Mouse (Mus musculus) hindbrain, embryonic 13.5 days (tissue): ENCODE results near the gene Etv5. TPM values are rescaled to one million over a fixed set of nuclear protein-coding genes. Genes with fewer than 3 reads are reported as not detected.
A peak's percentile ranks its signal among the peaks of the same experiment; 100 is the strongest.

Source experiments
- ATAC-seq: fragments of 200-750 bp; cut with Nextera tagmentation; 2 replicates; pipeline ENCODE4 v1.8.0; 2017; ENCODE audit warnings: moderate TSS enrichment; ENCODE audit not compliant: low FRiP score
- H3K27ac ChIP-seq: fragments of 300-500 bp; sonication (generic); 2 replicates; pipeline ENCODE4 v1.5.1; 2015; ENCODE audit warnings: inconsistent platforms, mild to moderate bottlenecking, moderate library complexity
- H3K27me3 ChIP-seq: fragments of 300-500 bp; sonication (generic); 2 replicates; pipeline ENCODE4 v1.6.1; 2015; ENCODE audit warnings: mild to moderate bottlenecking, inconsistent platforms
- H3K36me3 ChIP-seq: fragments of 300-500 bp; sonication (generic); 2 replicates; pipeline ENCODE4 v1.6.1; 2015; ENCODE audit warnings: mild to moderate bottlenecking, inconsistent platforms
- H3K4me1 ChIP-seq: fragments of 300-500 bp; sonication (generic); replicated peaks from 2 replicates; pipeline ENCODE4 v1.6.1; 2015; ENCODE audit warnings: inconsistent platforms
- H3K4me2 ChIP-seq: fragments of 300-500 bp; sonication (generic); 2 replicates; pipeline ENCODE4 v1.6.1; 2015; ENCODE audit warnings: inconsistent platforms, mild to moderate bottlenecking, moderate library complexity
- H3K4me3 ChIP-seq: fragments of 300-500 bp; sonication (generic); 2 replicates; pipeline ENCODE4 v1.5.1; 2015; ENCODE audit warnings: mild to moderate bottlenecking, inconsistent platforms
- H3K9ac ChIP-seq: fragments of 300-500 bp; sonication (generic); 2 replicates; pipeline ENCODE4 v1.6.1; 2015; ENCODE audit warnings: mild to moderate bottlenecking, inconsistent platforms
- H3K9me3 ChIP-seq: fragments of 300-500 bp; sonication (generic); 2 replicates; pipeline ENCODE4 v1.6.1; 2016; ENCODE audit warnings: inconsistent platforms
- WGBS: fragments of 180-500 bp; shearing (Covaris S2); methylation state at CpG from one replicate; pipeline ENCODE4 v1.1.7; 2015; 5-methylcytosine and 5-hydroxymethylcytosine counted together
- polyA plus RNA-seq: library from polyadenylated mRNA; unstranded; fragments of >200 nt; fragmentation: Nextera tagmentation; extraction: Ambion mirVana; gene quantifications from 2 replicates; pipeline ENCODE4 v1.2.1, GENCODE M21; 2015

Gene Etv5
- polyA plus RNA-seq, 1 experiment from 2014 or later: 18.9 TPM

- no peaks in the 10 kb centered on the region for H3K9me3 ChIP-seq
- no peak overlapping the region for H3K9ac ChIP-seq
- WGBS: 23% methylated on average over 7 of the region's 7 CpGs
- peaks cover 52% of the 10 kb centered on the region for H3K27me3 ChIP-seq
- no peak overlapping the region for H3K4me3 ChIP-seq
- no peaks in the 10 kb centered on the region for H3K36me3 ChIP-seq
- no peak for ATAC-seq
- H3K4me1 ChIP-seq: peaks cover 31% of the 10 kb centered on the region
- no peak overlapping the region for H3K27ac ChIP-seq
- no peak overlapping the region for H3K4me2 ChIP-seq
These were observed 2.7 kb upstream of the Etv5 start for GRCm38 (mm10) chr16:22442202-22442601.

GRCm38 (mm10) chr16:22441317-22441716, 1.8 kb upstream of the Etv5 start:
- Histone ChIP-seq H3K9me3 (no peaks in the 10 kb centered on the region), H3K4me2 (no peak overlapping the region), H3K4me3 (no peak overlapping the region), H3K27ac (no peak overlapping the region), H3K4me1 (peaks cover 31% of the 10 kb centered on the region), H3K27me3 (peaks cover 61% of the 10 kb centered on the region), H3K9ac (no peak overlapping the region), H3K36me3 (no peaks in the 10 kb centered on the region)
- 80% methylated on average over 4 of the region's 4 CpGs for WGBS
- no peak for ATAC-seq

DNA sequence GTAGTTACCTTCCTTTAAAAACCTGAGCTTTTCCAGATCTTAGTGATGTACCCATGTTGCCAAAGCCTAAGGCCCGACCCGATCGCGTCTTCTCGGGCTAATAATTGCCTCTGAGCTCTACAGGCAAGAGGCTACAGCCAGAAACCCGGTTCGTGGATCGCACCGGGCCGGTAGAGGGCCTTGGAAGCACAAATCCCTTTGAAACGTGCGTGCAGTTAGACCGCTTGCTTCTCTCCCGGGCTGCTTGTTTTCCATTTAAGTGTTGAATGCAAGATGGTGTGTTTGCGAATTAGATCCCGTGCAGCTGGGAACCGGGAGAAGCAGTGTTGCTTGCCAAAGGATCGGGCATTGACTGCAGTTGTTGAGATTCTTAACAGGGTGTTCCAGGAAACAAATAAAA, 750 bp upstream of the Etv5 start:
- H3K36me3 ChIP-seq: no peaks in the 10 kb centered on the region
- no peaks in the 10 kb centered on the region for H3K9me3 ChIP-seq
- H3K4me1 ChIP-seq: peaks cover 31% of the 10 kb centered on the region
- peak overlapping the region; percentile 75 for H3K4me3 ChIP-seq
- H3K27me3 ChIP-seq: peaks cover 71% of the 10 kb centered on the region
- WGBS: under 1% methylated on average over 18 of the region's 18 CpGs
- peak overlapping the region; percentile 49; the same call in 1 of the 2 replicates for H3K27ac ChIP-seq
- no peak for ATAC-seq
- H3K4me2 ChIP-seq: peak overlapping the region; percentile 100
- H3K9ac ChIP-seq: peak overlapping the region; percentile 51; the same call in 1 of the 2 replicates

- Histone ChIP-seq H3K4me1 (peaks cover 42% of the 10 kb centered on the region), H3K27me3 (peaks cover 78% of the 10 kb centered on the region), H3K36me3 (no peaks in the 10 kb centered on the region), H3K4me2 (peak overlapping the region; percentile 100), H3K4me3 (peak overlapping the region; percentile 75), H3K9ac (peak overlapping the region; percentile 82), H3K9me3 (no peaks in the 10 kb centered on the region), H3K27ac (peak overlapping the region; percentile 74)
- ATAC-seq: peak; percentile 50
- 0% methylated on average over 59 of the region's 59 CpGs for WGBS
These were observed 812 bp downstream of the Etv5 start for GRCm38 (mm10) chr16:22438441-22439373.

- no peaks in the 10 kb centered on the region for H3K36me3 ChIP-seq
- no peak for ATAC-seq
- no peak overlapping the region for H3K27ac ChIP-seq
- no peak overlapping the region for H3K9ac ChIP-seq
- no peaks in the 10 kb centered on the region for H3K9me3 ChIP-seq
- H3K27me3 ChIP-seq: peaks cover 63% of the 10 kb centered on the region
- no peak overlapping the region for H3K4me3 ChIP-seq
- peaks cover 40% of the 10 kb centered on the region for H3K4me1 ChIP-seq
- 41% methylated on average over 6 of the region's 6 CpGs for WGBS
- H3K4me2 ChIP-seq: no peak overlapping the region
These were observed 3.4 kb downstream of the Etv5 start for GRCm38 (mm10) chr16:22436106-22436505.

- peaks cover 45% of the 10 kb centered on the region for H3K4me1 ChIP-seq
- H3K4me2 ChIP-seq: peak overlapping the region; percentile 37; the same call in 1 of the 2 replicates
- ATAC-seq: no peak
- H3K36me3 ChIP-seq: no peaks in the 10 kb centered on the region
- peaks cover 69% of the 10 kb centered on the region for H3K27me3 ChIP-seq
- no peaks in the 10 kb centered on the region for H3K9me3 ChIP-seq
- no peak overlapping the region for H3K4me3 ChIP-seq
- no peak overlapping the region for H3K27ac ChIP-seq
- WGBS: 44% methylated on average over 5 of the region's 5 CpGs
- H3K9ac ChIP-seq: no peak overlapping the region
These were observed 5.0 kb downstream of the Etv5 start for GRCm38 (mm10) chr16:22434530-22434929.

GRCm38 (mm10) chr16:22433944-22434343, 5.6 kb downstream of the Etv5 start:
- no peak overlapping the region for H3K27ac ChIP-seq
- 0 out of 2 replicates have a peak overlapping the region, but pooled peaks have one; percentile 20 for H3K9ac ChIP-seq
- H3K4me2 ChIP-seq: peak overlapping the region; percentile 37; the same call in 1 of the 2 replicates
- 5% methylated on average over 12 of the region's 12 CpGs for WGBS
- H3K4me1 ChIP-seq: peaks cover 47% of the 10 kb centered on the region
- ATAC-seq: no peak
- H3K9me3 ChIP-seq: no peaks in the 10 kb centered on the region
- H3K27me3 ChIP-seq: peaks cover 73% of the 10 kb centered on the region
- no peak overlapping the region for H3K4me3 ChIP-seq
- no peaks in the 10 kb centered on the region for H3K36me3 ChIP-seq

DNA sequence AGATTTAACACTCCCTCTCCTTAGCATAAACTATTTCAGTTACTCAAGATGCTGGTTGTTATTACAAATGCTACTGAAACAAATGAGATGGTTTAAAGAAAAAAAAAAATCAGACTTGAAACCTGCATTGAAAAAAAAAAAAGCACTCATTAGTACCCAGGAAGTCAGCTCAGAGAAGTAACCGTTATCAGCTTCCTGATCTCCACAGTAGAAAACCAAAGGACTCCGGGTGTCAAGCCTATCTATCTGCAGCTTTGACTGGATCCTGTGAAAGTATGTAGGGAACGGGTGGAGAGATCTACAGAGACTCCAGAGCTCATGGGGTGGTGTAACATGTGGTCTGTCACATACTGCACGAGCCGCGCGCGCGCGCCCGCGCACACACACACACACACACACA, 7.7 kb downstream of the Etv5 start:
- Histone ChIP-seq H3K36me3 (no peaks in the 10 kb centered on the region), H3K4me2 (no peak overlapping the region), H3K27me3 (peaks cover 66% of the 10 kb centered on the region), H3K4me3 (no peak overlapping the region), H3K4me1 (peaks cover 50% of the 10 kb centered on the region), H3K27ac (no peak overlapping the region), H3K9ac (no peak overlapping the region), H3K9me3 (no peaks in the 10 kb centered on the region)
- no peak for ATAC-seq
- WGBS: 92% methylated on average over 12 of the region's 12 CpGs

DNA sequence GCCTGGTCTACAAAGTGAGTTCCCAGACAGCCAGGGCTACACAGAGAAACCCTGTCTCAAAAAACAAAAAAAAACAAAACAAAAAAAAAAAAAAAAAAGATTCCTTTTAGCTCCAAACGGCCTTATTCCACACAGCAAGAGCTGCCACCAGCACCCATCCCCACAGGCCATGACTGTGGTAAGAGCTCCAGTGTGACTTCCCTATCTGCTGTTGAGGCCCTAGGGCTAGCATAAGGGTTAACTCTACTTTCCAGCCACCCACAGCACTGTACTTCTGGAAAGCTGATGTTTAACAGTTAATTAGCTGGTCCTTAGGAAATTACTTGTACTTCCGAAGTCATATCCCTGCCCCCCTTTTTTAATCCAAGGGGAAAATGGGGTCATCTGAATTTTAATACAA, 8.2 kb downstream of the Etv5 start:
- H3K9me3 ChIP-seq: no peaks in the 10 kb centered on the region
- 81% methylated on average over 2 of the region's 2 CpGs for WGBS
- no peak overlapping the region for H3K9ac ChIP-seq
- no peak for ATAC-seq
- H3K4me1 ChIP-seq: peaks cover 50% of the 10 kb centered on the region
- H3K27me3 ChIP-seq: peaks cover 64% of the 10 kb centered on the region
- H3K27ac ChIP-seq: no peak overlapping the region
- H3K36me3 ChIP-seq: no peaks in the 10 kb centered on the region
- H3K4me2 ChIP-seq: no peak overlapping the region
- H3K4me3 ChIP-seq: no peak overlapping the region

DNA sequence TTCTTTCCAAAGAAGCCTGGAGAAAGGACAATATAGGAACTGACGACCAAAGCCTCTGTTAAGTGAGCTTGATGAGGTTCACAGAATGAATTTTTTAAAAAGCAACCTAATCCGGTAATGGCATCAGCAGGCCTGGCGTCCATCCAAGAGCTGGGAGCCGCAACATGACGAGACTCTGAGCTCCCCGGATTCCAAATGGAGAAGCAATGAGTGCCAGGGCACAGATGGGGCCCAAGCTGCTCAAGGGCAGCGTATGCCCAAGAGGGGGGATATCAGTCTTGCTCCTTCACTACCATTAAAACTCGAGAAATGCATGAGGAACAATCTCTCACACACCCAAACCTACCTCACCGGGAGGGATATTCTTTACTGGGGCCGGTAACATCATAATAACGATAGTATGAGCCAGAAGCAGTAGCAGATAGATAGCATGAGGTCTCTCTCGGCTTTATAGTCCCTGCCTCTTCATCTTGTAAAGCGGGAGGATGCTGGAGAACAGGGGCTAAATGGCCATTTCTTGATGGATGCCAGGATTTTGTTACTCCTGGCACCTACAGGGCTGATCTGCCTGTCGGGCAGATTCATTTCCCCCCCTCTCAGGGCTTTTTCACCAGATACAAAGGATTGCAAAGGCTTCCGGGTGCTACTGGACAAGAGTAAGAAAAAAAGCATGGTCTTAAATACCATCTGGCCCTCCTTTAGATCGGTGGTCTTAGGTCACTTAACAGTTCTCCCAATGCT, 9.1 kb downstream of the Etv5 start:
- Histone ChIP-seq H3K9ac (no peak overlapping the region), H3K4me2 (peak overlapping the region; percentile 2; the same call in 1 of the 2 replicates), H3K4me1 (peaks cover 50% of the 10 kb centered on the region), H3K27ac (peak overlapping the region; percentile 63), H3K4me3 (no peak overlapping the region), H3K9me3 (no peaks in the 10 kb centered on the region), H3K27me3 (peaks cover 62% of the 10 kb centered on the region), H3K36me3 (no peaks in the 10 kb centered on the region)
- no peak for ATAC-seq
- whole genome bisulfite sequencing: 52% methylated on average over 16 of the region's 16 CpGs

DNA sequence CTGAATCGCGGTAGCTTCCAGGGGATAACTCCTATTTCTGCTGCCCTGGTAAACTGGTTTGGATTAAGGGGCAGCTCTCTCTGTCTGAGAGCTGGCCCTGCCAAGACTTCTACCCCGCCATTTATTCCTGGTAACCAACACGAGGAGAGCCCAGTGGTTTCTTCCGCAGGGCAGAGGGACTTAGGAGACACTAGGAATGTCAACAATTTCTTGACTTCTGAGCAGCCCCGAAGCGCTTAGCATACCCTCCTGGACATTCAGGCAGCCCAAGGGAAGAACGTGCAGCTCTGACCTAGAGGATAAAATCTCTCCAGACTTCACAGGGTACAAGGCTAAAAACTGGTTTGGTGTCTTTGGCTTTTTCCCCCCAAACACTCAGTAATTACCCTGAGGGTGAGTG, 10.1 kb downstream of the Etv5 start:
- ATAC-seq: peak; percentile 9
- H3K36me3 ChIP-seq: no peaks in the 10 kb centered on the region
- H3K9me3 ChIP-seq: no peaks in the 10 kb centered on the region
- H3K4me2 ChIP-seq: peak overlapping the region; percentile 52
- 1% methylated on average over 8 of the region's 8 CpGs for WGBS
- peak overlapping the region; percentile 10; the same call in 1 of the 2 replicates for H3K4me3 ChIP-seq
- H3K27ac ChIP-seq: peak overlapping the region; percentile 63
- H3K9ac ChIP-seq: peak overlapping the region; percentile 6; the same call in 1 of the 2 replicates
- H3K4me1 ChIP-seq: peaks cover 45% of the 10 kb centered on the region
- H3K27me3 ChIP-seq: peaks cover 56% of the 10 kb centered on the region

DNA sequence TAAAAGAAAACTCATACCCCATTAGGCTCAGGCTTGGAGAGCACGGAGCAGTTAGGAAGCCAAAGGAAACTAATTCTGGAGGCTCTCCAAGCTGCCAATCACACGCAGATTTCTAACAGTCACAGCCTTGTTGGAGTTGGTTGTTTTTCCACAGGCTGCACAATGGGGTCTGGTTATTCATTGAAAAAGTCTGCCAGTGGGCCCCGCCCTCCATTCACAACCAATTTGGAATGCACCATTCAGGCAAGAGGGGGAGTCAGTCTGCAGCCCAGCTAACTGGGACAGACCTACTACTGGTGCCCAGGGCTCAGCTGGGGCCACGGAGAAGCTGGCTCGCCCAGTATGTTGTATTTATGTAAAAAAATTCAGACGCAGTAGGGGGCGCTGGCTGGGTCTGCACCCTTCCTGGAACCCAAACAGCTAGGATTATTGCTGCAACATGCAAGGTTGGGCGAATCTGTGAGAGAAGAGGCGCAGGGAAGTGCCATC, 10.6 kb downstream of the Etv5 start:
- no peaks in the 10 kb centered on the region for H3K36me3 ChIP-seq
- under 1% methylated on average over 9 of the region's 9 CpGs for WGBS

More for the DNA sequence above, 10.6 kb downstream of the Etv5 start:
- peaks cover 41% of the 10 kb centered on the region for H3K4me1 ChIP-seq
- H3K4me3 ChIP-seq: peak overlapping the region; percentile 11; the same call in 1 of the 2 replicates
- peak overlapping the region; percentile 35; the same call in 1 of the 2 replicates for H3K9ac ChIP-seq
- no peaks in the 10 kb centered on the region for H3K9me3 ChIP-seq
- H3K27ac ChIP-seq: peak overlapping the region; percentile 63
- peak; percentile 93 for ATAC-seq
- peak overlapping the region; percentile 52 for H3K4me2 ChIP-seq
- H3K27me3 ChIP-seq: peaks cover 52% of the 10 kb centered on the region
